Mouse (Mus musculus): ENCODE measurements around the gene Tbc1d10a. TPM values are rescaled to one million over a fixed set of nuclear protein-coding genes. Genes with fewer than 3 reads are reported as not detected.
A peak's percentile ranks its signal among the peaks of the same experiment; 100 is the strongest.

The Tbc1d10a gene
- total and polyA plus RNA-seq, 3 experiments = 23.0 to 27.4 TPM; not detected in 1

DNA sequence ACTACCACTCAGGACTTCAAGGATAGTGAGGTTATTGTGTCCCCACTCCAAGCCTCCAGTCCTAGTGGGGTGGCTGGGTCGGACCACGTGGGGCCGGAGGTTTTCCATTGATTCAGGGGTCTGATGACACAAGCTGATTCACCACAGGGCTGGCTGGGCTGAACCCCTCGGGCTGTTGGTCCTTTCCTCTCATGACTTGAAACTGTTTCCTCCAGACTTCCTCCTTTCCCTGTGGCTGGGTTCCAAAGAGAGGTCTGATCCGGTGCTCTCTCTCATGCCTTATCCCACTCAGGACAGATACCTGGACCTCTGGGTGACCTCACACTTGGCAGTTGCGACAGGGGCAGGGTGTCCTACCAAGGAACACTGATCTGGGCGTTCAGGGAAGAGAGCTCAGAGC is 53.6 kb downstream of the Tbc1d10a start:
- Histone ChIP-seq H3K9ac (ENCODE audit: control insufficient read depth, low read depth, low read length, poor library complexity, severe bottlenecking) (no peak overlapping the region), H3K27ac (ENCODE audit: control insufficient read depth, low read depth, low read length) (no peak overlapping the region)

DNA sequence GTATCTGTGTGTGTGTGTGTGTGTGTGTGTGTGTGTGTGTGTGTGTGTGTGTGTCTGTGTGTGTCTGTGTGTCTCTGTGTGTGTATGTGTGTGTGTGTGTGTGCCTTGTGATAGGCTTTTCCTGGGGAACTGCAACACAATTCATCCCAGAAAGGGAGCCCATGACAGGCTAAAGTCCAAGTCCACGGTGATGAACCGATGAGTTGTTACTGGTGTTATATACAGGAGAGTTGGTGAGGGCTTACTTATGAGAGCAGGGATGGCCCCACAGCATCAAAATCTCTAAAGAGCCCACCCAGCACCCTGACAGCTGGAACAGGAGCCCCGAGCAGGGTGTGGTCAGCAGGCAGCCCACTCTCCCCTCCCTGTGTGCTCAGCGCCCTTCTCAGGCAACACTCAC is 54.6 kb downstream of the Tbc1d10a start:
- Histone ChIP-seq H3K4me3 (ENCODE audit: control insufficient read depth in 1 of 2, insufficient read depth in 1 of 2, low read depth in 2 of 2, low read length in 2 of 2) (no peak overlapping the region), H3K9me3 (replicated peaks; ENCODE audit: insufficient read depth, low read length) (no peaks in the 10 kb centered on the region), H3K4me1 (ENCODE audit: control insufficient read depth in 1 of 2, insufficient read depth in 2 of 2, low read length in 2 of 2) (peaks cover 0 to 22% of the 10 kb centered on the region in 2 experiments; a peak in 3 of 4 replicates), H3K9ac (ENCODE audit: control insufficient read depth, low read depth, low read length, poor library complexity, severe bottlenecking) (no peak overlapping the region), H3K36me3 (ENCODE audit: control insufficient read depth in 1 of 2, insufficient read depth in 2 of 2, low read length in 2 of 2) (peaks cover 0 to 17% of the 10 kb centered on the region in 2 experiments; a peak in 3 of 4 replicates), H3K27me3 (ENCODE audit: control insufficient read depth in 1 of 2, insufficient read depth in 2 of 2, low read length in 2 of 2) (no peaks in the 10 kb centered on the region), H3K79me2 (ENCODE audit: control insufficient read depth, insufficient read depth, low read length, poor library complexity) (peaks cover 24% of the 10 kb centered on the region), H3K27ac (ENCODE audit: control insufficient read depth, low read depth, low read length) (no peak overlapping the region)
- no peak for DNase-seq (ENCODE audit: low read depth, low spot score)
- TF ChIP-seq GATA1 (IDR thresholded peaks at IDR 0.05; ENCODE audit: low read depth, low read length) (no peak), MYC (IDR thresholded peaks at IDR 0.05; ENCODE audit: low read depth, low read length) (no peak), ZNF384 (IDR thresholded peaks at IDR 0.05; ENCODE audit: low read depth, low read length) (no peak), USF1 (IDR thresholded peaks at IDR 0.05; ENCODE audit: low read depth, low read length) (no peak), SIN3A (IDR thresholded peaks at IDR 0.05; ENCODE audit: low read length) (no peak), POLR2A (IDR thresholded peaks at IDR 0.05; ENCODE audit: control insufficient read depth in 1 of 2, insufficient read depth in 1 of 2, low read depth in 1 of 2, low read length in 2 of 2, poor library complexity in 1 of 2) (peak in 1 of 2 experiments; percentile 44; a peak in 1 of 4 replicates)

More for the DNA sequence above, 53.6 kb downstream of the Tbc1d10a start:
- peaks cover 0 to 17% of the 10 kb centered on the region in 2 experiments; a peak in 2 of 4 replicates for H3K4me1 ChIP-seq (ENCODE audit: control insufficient read depth in 1 of 2, insufficient read depth in 2 of 2, low read length in 2 of 2)
- H3K9me3 ChIP-seq (replicated peaks; ENCODE audit: insufficient read depth, low read length) = no peaks in the 10 kb centered on the region
- no peak for TF ChIP-seq JUND (IDR thresholded peaks at IDR 0.05; ENCODE audit: low read depth, low read length)
- TF ChIP-seq MAX (IDR thresholded peaks at IDR 0.05; ENCODE audit: low read length) = no peak
- TF ChIP-seq SMC3 (IDR thresholded peaks at IDR 0.05; ENCODE audit: low read depth, low read length) = no peak
- H3K36me3 ChIP-seq (ENCODE audit: control insufficient read depth in 1 of 2, insufficient read depth in 2 of 2, low read length in 2 of 2) = peaks cover 0 to 7% of the 10 kb centered on the region in 2 experiments; a peak in 3 of 4 replicates
- no peaks in the 10 kb centered on the region for H3K27me3 ChIP-seq (ENCODE audit: control insufficient read depth in 1 of 2, insufficient read depth in 2 of 2, low read length in 2 of 2)
- H3K79me2 ChIP-seq (ENCODE audit: control insufficient read depth, insufficient read depth, low read length, poor library complexity) = peaks cover 24% of the 10 kb centered on the region
- no peak for DNase-seq (ENCODE audit: low read depth, low spot score)
- no peak overlapping the region for H3K4me3 ChIP-seq (ENCODE audit: control insufficient read depth in 1 of 2, insufficient read depth in 1 of 2, low read depth in 2 of 2, low read length in 2 of 2)

DNA sequence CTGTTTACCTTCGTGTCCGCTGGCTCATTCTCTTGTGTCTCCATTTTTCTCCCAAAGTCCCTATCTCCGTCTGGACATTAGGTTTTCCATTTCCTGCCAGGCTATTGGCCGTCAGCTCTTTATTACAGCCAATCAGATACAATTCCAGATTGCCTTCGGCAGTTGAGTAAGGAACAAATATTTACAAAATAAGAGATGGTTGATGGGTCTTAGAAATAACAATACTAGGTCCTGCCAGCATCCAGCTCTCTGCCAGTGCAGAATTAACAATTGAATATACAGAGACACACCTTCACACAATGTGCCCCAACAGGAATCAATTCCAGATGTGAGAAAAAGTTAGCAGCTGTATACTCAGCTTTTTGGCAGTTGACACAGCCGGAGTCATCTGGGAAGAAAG is 59.5 kb downstream of the Tbc1d10a start:
- DNase-seq (ENCODE audit: low read depth, low spot score) = no peak
- Histone ChIP-seq H3K36me3 (ENCODE audit: control insufficient read depth in 1 of 2, insufficient read depth in 2 of 2, low read length in 2 of 2) (peaks cover 0 to 25% of the 10 kb centered on the region in 2 experiments; a peak in 2 of 4 replicates), H3K4me3 (ENCODE audit: control insufficient read depth in 1 of 2, insufficient read depth in 1 of 2, low read depth in 2 of 2, low read length in 2 of 2) (no peak overlapping the region), H3K9ac (ENCODE audit: control insufficient read depth, low read depth, low read length, poor library complexity, severe bottlenecking) (no peak overlapping the region), H3K4me1 (ENCODE audit: control insufficient read depth in 1 of 2, insufficient read depth in 2 of 2, low read length in 2 of 2) (peaks cover 2 to 19% of the 10 kb centered on the region in 2 experiments; a peak in 3 of 4 replicates), H3K27me3 (ENCODE audit: control insufficient read depth in 1 of 2, insufficient read depth in 2 of 2, low read length in 2 of 2) (no peaks in the 10 kb centered on the region), H3K9me3 (replicated peaks; ENCODE audit: insufficient read depth, low read length) (no peaks in the 10 kb centered on the region), H3K79me2 (ENCODE audit: control insufficient read depth, insufficient read depth, low read length, poor library complexity) (no peaks in the 10 kb centered on the region), H3K27ac (ENCODE audit: control insufficient read depth, low read depth, low read length) (no peak overlapping the region)
- TF ChIP-seq CTCF (IDR thresholded peaks at IDR 0.05 in 2 of 3, conservative IDR thresholded peaks at IDR 0.05 in 1 of 3; ENCODE audit: control insufficient read depth in 1 of 3, insufficient read depth in 1 of 3, low read depth in 2 of 3, low read length in 3 of 3, poor library complexity in 1 of 3, severe bottlenecking in 1 of 3) = no peak
- no peak for TF ChIP-seq NRF1 (IDR thresholded peaks at IDR 0.05; ENCODE audit: insufficient read depth, low read depth, low read length, poor library complexity, severe bottlenecking)
- no peak for TF ChIP-seq CHD2 (IDR thresholded peaks at IDR 0.05; ENCODE audit: low read length)
- no peak for TF ChIP-seq MXI1 (IDR thresholded peaks at IDR 0.05; ENCODE audit: low read depth, low read length)
- TF ChIP-seq HCFC1 (IDR thresholded peaks at IDR 0.05; ENCODE audit: low read depth, low read length) = no peak
- TF ChIP-seq MYB (IDR thresholded peaks at IDR 0.05; ENCODE audit: low read depth, low read length) = no peak
- no peak for TF ChIP-seq GATA1 (IDR thresholded peaks at IDR 0.05; ENCODE audit: low read depth, low read length)
- no peak for TF ChIP-seq NELFE (IDR thresholded peaks at IDR 0.05; ENCODE audit: low read depth, low read length)
- no peak for TF ChIP-seq SIN3A (IDR thresholded peaks at IDR 0.05; ENCODE audit: low read length)
- TF ChIP-seq MEF2A (IDR thresholded peaks at IDR 0.05; ENCODE audit: extremely low read depth, insufficient replicate concordance, low read depth, low read length, poor library complexity, severe bottlenecking) = no peak
- no peak for TF ChIP-seq CHD1 (IDR thresholded peaks at IDR 0.05; ENCODE audit: low read depth, low read length)
- TF ChIP-seq ZNF384 (IDR thresholded peaks at IDR 0.05; ENCODE audit: low read depth, low read length) = no peak
